Mouse (Mus musculus) CD8-positive naive resting alpha-beta T cell, adult 2 months (primary cell): Measurements from ENCODE around the gene Klk1.

ENCODE experiments used
- DNase-seq, 2 experiments: peaks; one replicate each; pipeline ENCODE4 v3.0.0; 2022; ENCODE audit warnings: low read depth in 2 of 2, low spot score in 2 of 2

The Klk1 gene

GRCm38 (mm10) chr7:44253023-44253616 is 28.0 kb downstream of the Klk1 start:
- no peak for DNase-seq

- no peak for DNase-seq
These were observed 29.8 kb downstream of the Klk1 start for GRCm38 (mm10) chr7:44254930-44255329.

DNA sequence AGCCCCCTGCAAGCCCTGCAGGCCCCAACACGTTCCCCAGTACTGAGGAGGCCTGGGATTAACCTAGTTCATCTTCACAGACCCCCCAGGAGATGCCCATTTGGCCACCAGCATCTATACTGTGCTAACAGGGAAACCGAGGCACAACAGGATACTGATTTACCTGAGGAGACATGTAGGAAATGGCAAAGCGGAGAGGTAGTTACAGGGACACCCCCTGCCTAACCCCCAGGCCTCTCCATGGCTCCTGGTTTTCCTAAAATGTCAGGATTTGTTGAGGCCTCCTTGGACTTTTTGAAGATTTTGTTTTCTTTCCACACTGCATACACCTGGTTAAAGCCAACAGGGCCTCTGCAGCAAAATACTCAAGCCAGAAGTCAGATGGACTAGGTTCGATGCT is 32.1 kb downstream of the Klk1 start, which contains the start of gene Acp4:
Gene Acp4 (minus strand): TSS at position 101 of the 400 bp plus-strand sequence.
- no peak for DNase-seq

- DNase-seq = no peak
These were observed 35.2 kb downstream of the Klk1 start for GRCm38 (mm10) chr7:44260410-44260809.

DNA sequence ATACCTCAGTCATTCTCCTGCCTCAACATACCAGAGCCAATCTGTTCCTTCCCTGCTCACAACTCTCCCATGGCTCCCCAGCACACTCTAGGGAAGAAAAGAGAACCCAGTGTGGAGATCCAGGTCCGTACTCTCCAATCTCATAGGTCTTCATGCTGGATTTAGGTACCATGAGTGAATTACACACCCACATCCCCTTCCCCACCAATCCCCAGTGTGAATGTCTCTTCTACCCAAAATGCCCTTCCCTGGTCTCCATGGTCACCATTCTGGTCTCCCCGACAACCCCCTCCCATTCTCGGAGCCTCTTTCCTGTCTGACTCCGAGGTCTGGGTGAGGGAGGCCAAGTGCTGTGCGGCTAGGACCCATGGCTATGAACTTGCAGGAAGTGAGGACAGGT is 36.0 kb downstream of the Klk1 start, which contains the start of gene Gm15517:
Gene Gm15517 (plus strand): TSS at position 301 of the 400 bp plus-strand sequence.
- no peak for DNase-seq

DNA sequence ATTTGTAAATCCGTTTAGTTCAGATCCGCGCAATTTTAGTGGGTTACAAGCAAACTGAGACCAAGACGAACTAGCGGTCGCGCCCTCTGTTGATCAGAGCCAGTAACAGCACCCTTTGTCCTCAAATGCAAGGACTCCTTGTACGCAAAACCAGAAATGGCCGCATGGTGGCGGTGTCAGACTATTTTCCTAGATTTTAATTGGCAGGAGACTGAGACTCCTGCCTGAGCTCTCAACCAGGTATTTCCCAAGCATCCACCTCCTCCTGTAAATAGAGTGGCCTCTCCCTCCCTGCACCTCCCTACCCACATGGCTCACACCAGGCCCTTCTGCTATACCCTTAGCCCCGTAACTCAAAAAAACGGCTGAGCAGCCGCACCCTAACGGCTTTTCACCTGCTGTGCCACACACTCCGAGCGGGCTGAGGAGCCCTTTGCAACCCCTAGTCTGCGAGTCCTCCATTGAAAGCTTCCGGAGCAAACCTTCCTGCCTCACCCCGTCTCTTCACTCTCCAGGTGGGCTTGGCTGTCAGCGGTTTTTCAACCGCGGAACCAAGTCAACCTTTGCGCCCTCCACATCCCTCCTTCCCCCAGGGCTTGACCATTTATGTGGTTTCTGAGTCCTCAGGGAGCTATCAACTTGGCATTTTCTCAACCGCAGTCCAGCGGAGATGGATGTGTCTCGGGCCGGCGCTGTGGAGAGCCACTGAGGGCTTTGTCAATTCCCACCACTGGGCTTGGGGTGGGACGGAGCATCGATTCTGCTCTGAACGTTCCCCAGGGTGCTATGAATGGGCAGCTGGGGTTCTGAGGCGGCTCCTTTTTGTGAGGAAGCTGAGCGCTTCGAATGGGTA is 37.9 kb downstream of the Klk1 start:
- DNase-seq = peak; percentile 88 to 94

GRCm38 (mm10) chr7:44268117-44268516 is 43.0 kb downstream of the Klk1 start:
- DNase-seq = no peak

- no peak for DNase-seq
These were observed 44.2 kb downstream of the Klk1 start for GRCm38 (mm10) chr7:44269397-44269796.

DNA sequence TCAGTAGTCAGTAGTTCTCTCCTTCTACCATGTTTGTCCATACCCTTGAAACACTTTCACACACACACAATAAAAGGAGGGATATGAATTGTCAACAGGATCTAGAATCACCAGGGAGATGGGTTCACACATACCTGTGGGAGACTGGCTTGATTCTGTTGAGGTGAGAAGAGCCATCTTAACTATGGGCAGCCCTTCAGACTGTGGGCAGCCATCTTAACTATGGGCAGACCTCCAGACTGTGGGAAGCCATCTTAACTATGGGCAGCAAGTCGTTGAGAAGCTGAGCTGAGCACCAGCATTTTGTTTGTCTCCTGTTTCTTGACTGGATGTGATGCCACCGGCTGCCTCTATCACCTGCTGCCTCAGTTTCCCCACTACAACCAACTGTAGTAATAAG is 46.1 kb downstream of the Klk1 start:
- DNase-seq = no peak

DNA sequence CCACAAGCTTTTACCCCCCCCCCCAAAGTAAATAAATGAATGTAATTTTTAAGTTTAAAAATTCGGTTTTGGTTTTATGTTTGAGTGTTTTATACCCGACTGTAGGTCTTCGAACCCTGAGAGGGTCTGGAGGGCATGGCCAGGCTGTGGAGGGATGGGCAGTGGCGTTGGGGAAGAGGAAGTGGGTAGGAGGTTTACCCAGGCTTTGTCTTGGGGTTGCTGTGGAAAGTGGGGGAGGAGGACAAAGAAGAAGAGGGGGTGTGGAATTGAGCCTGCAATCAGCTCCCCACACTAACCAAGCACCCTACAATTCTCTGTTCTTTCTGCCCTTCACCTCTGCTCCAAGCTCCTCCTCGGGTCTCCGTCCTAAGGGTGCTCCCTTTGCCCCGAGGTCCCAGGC is 47.4 kb downstream of the Klk1 start:
- no peak for DNase-seq

DNA sequence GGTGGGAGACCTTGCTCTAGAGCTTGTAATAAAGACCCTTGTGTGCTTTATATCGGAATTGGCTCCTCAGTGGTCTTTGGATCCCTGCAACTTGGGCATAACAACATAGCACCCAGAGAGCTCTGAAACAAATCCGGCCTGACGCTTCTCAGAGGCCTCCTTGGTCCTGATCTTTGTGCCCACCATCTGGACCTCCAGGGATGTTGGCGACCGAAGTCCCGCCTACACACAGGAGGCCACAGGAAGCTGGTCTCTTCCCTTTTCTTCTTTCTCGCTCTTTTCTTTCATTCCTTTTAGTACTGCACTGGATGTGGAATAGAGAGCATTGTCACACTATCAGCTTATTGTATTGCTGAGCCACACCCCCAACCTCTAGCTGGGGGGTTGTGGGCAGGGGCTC is 48.3 kb downstream of the Klk1 start:
- no peak for DNase-seq

GRCm38 (mm10) chr7:44274096-44274495 is 48.9 kb downstream of the Klk1 start:
- DNase-seq = no peak

GRCm38 (mm10) chr7:44275546-44275945 is 50.4 kb downstream of the Klk1 start:
- DNase-seq = no peak

- DNase-seq = no peak
These were observed 51.5 kb downstream of the Klk1 start for GRCm38 (mm10) chr7:44276461-44277249.

- peak in 1 of 2 experiments; percentile 42 for DNase-seq
These were observed 52.1 kb downstream of the Klk1 start for GRCm38 (mm10) chr7:44277250-44277622.
